Mouse (Mus musculus) liver, adult 2 months (tissue): ENCODE results near the gene Opa1.

Experiments
- CTCF ChIP-seq: fragments of 200-500 bp; IDR thresholded peaks from 2 replicates; pipeline ENCODE4 v1.5.1; 2011; ENCODE audit warnings: low read depth, low read length, control low read depth
- POLR2A ChIP-seq: fragments of 200-500 bp; IDR thresholded peaks from 2 replicates; pipeline ENCODE4 v1.6.1; 2011; ENCODE audit warnings: low read length, control low read depth; ENCODE audit not compliant: insufficient read depth; ENCODE audit errors: extremely low read depth

- TF ChIP-seq POLR2A = no peak
- TF ChIP-seq CTCF = no peak
These were observed 37.9 kb upstream of the Opa1 start for GRCm38 (mm10) chr16:29541261-29541683.
